ENCODE assay signal across 7 mouse cellular contexts in genomic region chr17:33909077-33909868, GRCm38 (mm10). TPM values are rescaled to one million over a fixed set of nuclear protein-coding genes. Genes with fewer than 3 reads are reported as not detected.
DNase-seq lines count a peak whose midpoint lies in the region; ATAC-seq lines count a peak whose summit lies in the region.

Daxx (plus strand) TSS chr17:33909414.

- intact Hi-C loops in gastrocnemius, postnatal 36 days (cut with DNase I): no loop called here
- intact Hi-C loops in left cerebral cortex, postnatal 25 days (cut with DNase I): no loop called here

- DNase-seq in adrenal gland, adult 2 months: peak; percentile 100
- DNase-seq in embryo, embryonic 11.5 days (ENCODE audit: low read depth, low spot score): peak; percentile 96
- DNase-seq in gastrocnemius, postnatal 36 days: peak; percentile 97 to 99
- DNase-seq in left cerebral cortex, postnatal 25 days (ENCODE audit: low spot score in 2 of 2): peak; percentile 99
- peak; percentile 99 for DNase-seq in midbrain, embryonic 10.5 days (ENCODE audit: low spot score)
- DNase-seq in right cerebral cortex, postnatal 4 days: peak; percentile 97

- H3K27ac ChIP-seq in intestine, embryonic 15.5 days: peak within 1 kb of the TSS; percentile 92
- peak within 1 kb of the TSS; percentile 91 for H3K27ac ChIP-seq in midbrain, embryonic 10.5 days (replicated peaks)

- H3K4me2 ChIP-seq in intestine, embryonic 15.5 days (replicated peaks): peak within 1 kb of the TSS; percentile 88

- under 1% methylated on average over 68 of the region's 68 CpGs for WGBS in intestine, embryonic 15.5 days
- WGBS in midbrain, embryonic 10.5 days: under 1% methylated on average over 68 of the region's 68 CpGs

- no peaks in the 10 kb centered on the region for H3K27me3 ChIP-seq in intestine, embryonic 15.5 days (replicated peaks)
- peaks cover 7% of the 10 kb centered on the region; the same call in 1 of the 2 replicates for H3K27me3 ChIP-seq in midbrain, embryonic 10.5 days (ENCODE audit: low read depth, poor library complexity, severe bottlenecking)

- no peaks in the 10 kb centered on the region for H3K9me3 ChIP-seq in intestine, embryonic 15.5 days
- no peaks in the 10 kb centered on the region for H3K9me3 ChIP-seq in midbrain, embryonic 10.5 days (replicated peaks)

- H3K36me3 ChIP-seq in intestine, embryonic 15.5 days: peaks cover 30% of the 10 kb centered on the region
- H3K36me3 ChIP-seq in midbrain, embryonic 10.5 days: peaks cover 40% of the 10 kb centered on the region

- ATAC-seq in intestine, embryonic 15.5 days: peak; percentile 97

- peak within 1 kb of the TSS; percentile 92 for H3K9ac ChIP-seq in intestine, embryonic 15.5 days

- H3K4me1 ChIP-seq in intestine, embryonic 15.5 days (replicated peaks): peaks cover 20% of the 10 kb centered on the region
- peaks cover 44% of the 10 kb centered on the region for H3K4me1 ChIP-seq in midbrain, embryonic 10.5 days

- peak within 1 kb of the TSS; percentile 85 for H3K4me3 ChIP-seq in intestine, embryonic 15.5 days (replicated peaks)
- H3K4me3 ChIP-seq in midbrain, embryonic 10.5 days: peak within 1 kb of the TSS; percentile 85

RNA-seq across cellular contexts. Expression of gene Daxx, which starts in this region (rescaled TPM):
- total RNA-seq in adrenal gland, adult 2 months (2021): 10 to 100 TPM; 29.0 to 30.3 TPM
- 54.7 and 65.7 TPM in 2 replicates for polyA plus RNA-seq in adrenal gland, adult 2 months (2012; rRNA removed)
- 10 to 100 TPM in 1 of 2 experiments, 1 to 10 TPM in 1; 9.3 to 11.3 TPM for total RNA-seq in gastrocnemius, postnatal 36 days (2021)
- 37.5 and 39.1 TPM in 2 replicates for polyA plus RNA-seq in intestine, embryonic 15.5 days (2015; fragmentation: Nextera tagmentation; extraction: Ambion mirVana)
- total RNA-seq in left cerebral cortex, postnatal 25 days (2021): 10 to 100 TPM; 26.0 to 26.2 TPM
- 77.5 and 82.6 TPM in 2 replicates for polyA plus RNA-seq in midbrain, embryonic 10.5 days (2016; fragmentation: Nextera tagmentation; extraction: Ambion mirVana)

Comparison
In these comparisons a context has a peak if more than half of its experiments do, and no peak if none do; other contexts are left out.
1. Peak in every context shown above with its lines: DNase-seq, ATAC-seq, H3K4me3 ChIP-seq and H3K27ac ChIP-seq.